Mouse (Mus musculus) megakaryocyte, embryonic 14.5 days (primary cell): ENCODE measurements around the gene Slc26a1.

Experiments
- FLI1 ChIP-seq: IDR thresholded peaks from 2 replicates; pipeline ENCODE4 v1.6.1; 2012; ENCODE audit warnings: low read length, inconsistent platforms, mixed read lengths
- GATA1 ChIP-seq: IDR thresholded peaks from 3 replicates; pipeline ENCODE4 v1.6.1; 2012; ENCODE audit warnings: mixed read lengths, low read length, inconsistent platforms, borderline replicate concordance

- no peak for TF ChIP-seq GATA1
- no peak for TF ChIP-seq FLI1
Observed at GRCm38 (mm10) chr5:108636172-108636571, 39.2 kb downstream of the Slc26a1 start.
